Mouse (Mus musculus): ENCODE measurements around the gene Mbtd1. TPM values are rescaled to one million over a fixed set of nuclear protein-coding genes. Genes with fewer than 3 reads are reported as not detected.

The Mbtd1 gene
- polyA plus RNA-seq, 1 experiment: 20.3 TPM

DNA sequence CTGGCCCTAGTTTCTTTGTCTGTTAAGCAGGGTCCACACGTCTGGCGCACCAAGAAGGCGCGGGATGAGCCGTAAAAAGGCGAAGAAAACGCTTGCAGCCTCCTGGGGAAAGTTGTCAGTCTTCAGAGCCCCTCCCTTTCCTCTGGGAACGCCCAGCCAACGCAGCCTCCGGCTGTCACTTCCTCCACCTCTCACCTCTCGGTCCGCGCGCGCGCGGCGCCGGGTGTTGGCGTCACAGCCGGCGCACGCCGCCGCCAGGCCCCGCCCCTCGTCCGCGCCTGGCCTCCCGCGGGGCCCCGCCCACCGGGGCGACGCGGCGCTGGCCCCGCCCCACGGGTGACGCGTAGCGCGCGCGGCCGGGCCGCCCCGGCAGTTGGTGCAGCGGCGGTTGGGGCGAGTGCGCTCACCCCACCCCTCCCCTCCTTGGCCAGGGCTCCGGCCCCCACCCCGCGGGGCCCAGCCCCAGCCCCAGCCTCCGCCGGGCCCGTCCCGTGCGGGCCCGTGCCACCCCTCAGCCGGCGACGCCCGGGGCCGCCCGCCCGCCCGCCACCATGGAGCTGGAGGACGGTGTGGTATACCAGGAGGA lies 110.2 kb downstream of the Mbtd1 start, which contains the start of gene Spag9:
Spag9 (plus strand) TSS at position 372 of the 586 bp plus-strand sequence.
- H3K4me1 ChIP-seq (ENCODE audit: control insufficient read depth, insufficient read depth, low read length): peaks cover 2% of the 10 kb centered on the region; the same call in 1 of the 2 replicates
- peak; percentile 83; the same call in 1 of the 2 replicates for TF ChIP-seq POLR2A (IDR thresholded peaks at IDR 0.05; ENCODE audit: borderline replicate concordance, control insufficient read depth, low read depth, low read length)
- TF ChIP-seq CTCF (IDR thresholded peaks at IDR 0.05; ENCODE audit: control insufficient read depth, insufficient read depth, low read length): no peak
- peak within 1 kb of the TSS; percentile 94 for H3K4me3 ChIP-seq (replicated peaks; ENCODE audit: control insufficient read depth, low read depth, low read length)
- peak within 1 kb of the TSS; percentile 99 for H3K27ac ChIP-seq (ENCODE audit: control insufficient read depth, insufficient read depth, low read depth, low read length, poor library complexity)
- WGBS: 4% methylated on average over 70 of the region's 70 CpGs

Other genes with a start within 250 kb of the Mbtd1 start
- 7.9 and 16.7 TPM in 2 replicates for gene Utp18, start 86 bp upstream of the Mbtd1 start, polyA plus RNA-seq (2011; ENCODE audit: insufficient read depth, insufficient read length, low replicate concordance, missing spikeins)
- 47.5 and 121 TPM in 2 replicates for gene Nme2, start 70.4 kb downstream of the Mbtd1 start, polyA plus RNA-seq (2011; ENCODE audit: insufficient read depth, insufficient read length, low replicate concordance, missing spikeins)
- gene Gm20390, start 82.4 kb downstream of the Mbtd1 start, polyA plus RNA-seq (2011; ENCODE audit: insufficient read depth, insufficient read length, low replicate concordance, missing spikeins): 4.4 and 29.3 TPM in 2 replicates
- 70.1 and 89.9 TPM in 2 replicates for gene Nme1, start 82.7 kb downstream of the Mbtd1 start, polyA plus RNA-seq (2011; ENCODE audit: insufficient read depth, insufficient read length, low replicate concordance, missing spikeins)
- gene Spag9, start 110.2 kb downstream of the Mbtd1 start, polyA plus RNA-seq (2011; ENCODE audit: insufficient read depth, insufficient read length, low replicate concordance, missing spikeins): 8.6 and 22.7 TPM in 2 replicates